Mouse (Mus musculus) myocyte (in vitro differentiated cells): ENCODE data around the gene Tnpo2. TPM values are rescaled to one million over a fixed set of nuclear protein-coding genes. Genes with fewer than 3 reads are reported as not detected.

Experiments
- H3K27me3 ChIP-seq: one replicate; pipeline ENCODE4 v1.6.1; 2011; ENCODE audit not compliant: control insufficient read depth, insufficient read depth, insufficient read length
- H3K36me3 ChIP-seq: one replicate; pipeline ENCODE4 v1.6.1; 2011; ENCODE audit not compliant: control insufficient read depth, insufficient read depth
- H3K4me2 ChIP-seq: one replicate; pipeline ENCODE4 v1.6.1; 2011; ENCODE audit warnings: low read depth, control low read depth
- H3K4me3 ChIP-seq: one replicate; pipeline ENCODE4 v1.5.1; 2011; ENCODE audit warnings: mild to moderate bottlenecking, control low read depth, moderate library complexity
- H3K79me2 ChIP-seq: one replicate; pipeline ENCODE4 v1.6.1; 2011; ENCODE audit not compliant: control insufficient read depth, insufficient read depth
- H3ac ChIP-seq: one replicate; pipeline ENCODE4 v1.6.1; 2011; ENCODE audit not compliant: control insufficient read depth, insufficient read length
- CEBPB ChIP-seq: IDR thresholded peaks from 2 replicates; pipeline ENCODE4 v1.6.1; 2011; ENCODE audit warnings: mild to moderate bottlenecking, moderate library complexity; ENCODE audit not compliant: poor library complexity, insufficient read depth, severe bottlenecking
- E2F4 ChIP-seq: IDR thresholded peaks from one replicate; pipeline ENCODE4 v1.6.1; 2011; ENCODE audit warnings: mild to moderate bottlenecking, control low read depth, moderate library complexity; ENCODE audit not compliant: insufficient read depth
- MAX ChIP-seq: IDR thresholded peaks from one replicate; pipeline ENCODE4 v1.6.1; 2011; ENCODE audit warnings: low read depth, mild to moderate bottlenecking, control low read depth
- MYOD1 ChIP-seq, 3 experiments: IDR thresholded peaks; one replicate each; pipeline ENCODE4 v1.6.1; 2011; ENCODE audit warnings: control low read depth in 2 of 3, low read depth in 2 of 3, mild to moderate bottlenecking in 2 of 3, moderate library complexity in 1 of 3; ENCODE audit not compliant: insufficient read length in 2 of 3, control insufficient read depth in 1 of 3
- MYOG ChIP-seq, 3 experiments: IDR thresholded peaks; one replicate each; pipeline ENCODE4 v1.6.1; 2011; ENCODE audit warnings: control low read depth in 2 of 3, low read depth in 2 of 3, mild to moderate bottlenecking in 2 of 3; ENCODE audit not compliant: insufficient read length in 2 of 3, control insufficient read depth in 1 of 3, insufficient read depth in 1 of 3
- POLR2A ChIP-seq: IDR thresholded peaks from one replicate; pipeline ENCODE4 v1.6.1; 2011; ENCODE audit warnings: low read depth, mild to moderate bottlenecking, control low read depth, moderate library complexity; ENCODE audit not compliant: insufficient read length
- POLR2AphosphoS2 ChIP-seq: IDR thresholded peaks from one replicate; pipeline ENCODE4 v1.6.1; 2011; ENCODE audit warnings: low read depth, control low read depth; ENCODE audit not compliant: insufficient read length
- REST ChIP-seq: IDR thresholded peaks from one replicate; pipeline ENCODE4 v1.6.1; 2011; ENCODE audit warnings: mild to moderate bottlenecking, control low read depth, moderate library complexity; ENCODE audit not compliant: insufficient read depth, insufficient read length
- SRF ChIP-seq: IDR thresholded peaks from one replicate; pipeline ENCODE4 v1.6.1; 2011; ENCODE audit warnings: low read depth; ENCODE audit not compliant: control insufficient read depth, insufficient read length
- TCF12 ChIP-seq: IDR thresholded peaks from one replicate; pipeline ENCODE4 v1.6.1; 2011; ENCODE audit warnings: mild to moderate bottlenecking, control low read depth; ENCODE audit not compliant: poor library complexity, insufficient read depth, severe bottlenecking
- TCF3 ChIP-seq: IDR thresholded peaks from one replicate; pipeline ENCODE4 v1.6.1; 2011; ENCODE audit warnings: low read depth, control low read depth; ENCODE audit not compliant: insufficient read length
- USF1 ChIP-seq: IDR thresholded peaks from one replicate; pipeline ENCODE4 v1.6.1; 2011; ENCODE audit warnings: low read depth, mild to moderate bottlenecking, control low read depth, moderate library complexity
- polyA plus RNA-seq: library from polyadenylated mRNA; unstranded; fragments of >200 nt; fragmentation: generic; extraction: Trizol; gene quantifications from one replicate; pipeline ENCODE4 v1.2.1, GENCODE M21; 2012; ENCODE audit warnings: missing spikeins

The Tnpo2 gene
- polyA plus RNA-seq, 1 experiment: 46.3 TPM

DNA sequence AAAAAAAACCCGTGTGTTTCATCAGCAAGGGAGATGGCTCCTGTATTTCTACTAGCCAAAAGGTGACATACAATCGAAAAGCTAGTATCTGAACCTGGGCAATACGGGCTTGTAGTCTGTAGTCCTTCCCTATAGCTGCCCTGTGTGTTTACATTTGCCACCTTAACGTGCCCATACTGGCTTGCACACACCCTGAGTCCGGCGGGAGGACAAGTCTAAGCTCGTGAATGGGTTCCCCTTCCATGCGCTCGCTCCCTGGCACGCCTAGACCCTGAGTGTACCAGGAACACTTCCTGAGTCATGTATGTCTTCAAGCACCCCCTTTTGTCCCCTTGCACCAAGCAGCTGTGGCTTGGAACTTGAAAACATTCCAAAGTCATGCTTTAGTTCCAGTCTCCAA lies 20.0 kb upstream of the Tnpo2 start:
- peaks cover 3% of the 10 kb centered on the region for H3K79me2 ChIP-seq
- no peak overlapping the region for H3K4me2 ChIP-seq
- H3ac ChIP-seq: no peak overlapping the region
- no peak overlapping the region for H3K4me3 ChIP-seq
- TF ChIP-seq MAX (no peak), REST (no peak), CEBPB (no peak), E2F4 (no peak), POLR2AphosphoS2 (peak; percentile 36), TCF12 (no peak), SRF (no peak)
- peaks cover 5% of the 10 kb centered on the region for H3K27me3 ChIP-seq
- peaks cover 3% of the 10 kb centered on the region for H3K36me3 ChIP-seq

- H3K27me3 ChIP-seq: peaks cover 5% of the 10 kb centered on the region
- H3K79me2 ChIP-seq: peaks cover 8% of the 10 kb centered on the region
- H3K4me3 ChIP-seq: no peak overlapping the region
- peaks cover 3% of the 10 kb centered on the region for H3K36me3 ChIP-seq
- TF ChIP-seq CEBPB (no peak), POLR2A (no peak), E2F4 (no peak)
- H3K4me2 ChIP-seq: no peak overlapping the region
- no peak overlapping the region for H3ac ChIP-seq
Measured at GRCm38 (mm10) chr8:85017209-85017608, 19.5 kb upstream of the Tnpo2 start.

DNA sequence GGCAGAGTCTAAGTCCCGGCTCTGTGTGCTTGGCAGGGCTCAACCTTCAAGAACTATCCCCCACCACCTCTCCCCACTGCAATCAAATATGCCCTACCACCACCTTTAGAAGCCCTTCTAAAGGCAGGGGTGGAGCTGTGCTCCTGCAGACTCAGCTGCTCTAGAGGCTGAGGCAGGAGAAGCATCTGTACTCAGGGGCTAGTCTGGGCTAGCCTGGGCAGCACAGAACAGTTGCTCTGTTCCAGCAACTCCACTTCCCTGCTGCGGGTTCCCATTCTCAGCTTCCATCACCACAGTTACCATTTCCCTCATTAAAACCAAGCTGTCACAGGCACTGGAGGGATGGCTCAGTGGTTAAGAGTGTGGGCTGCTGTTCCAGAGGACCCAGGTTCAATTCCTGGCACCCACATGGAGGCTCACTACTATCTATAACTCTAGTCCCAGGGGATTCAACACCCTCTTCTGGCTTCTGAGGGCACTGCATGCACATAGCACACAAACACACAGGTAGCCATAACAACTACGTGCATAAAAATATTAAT lies 15.1 kb upstream of the Tnpo2 start:
- Histone ChIP-seq H3ac (no peak overlapping the region), H3K36me3 (peaks cover 3% of the 10 kb centered on the region), H3K27me3 (no peaks in the 10 kb centered on the region), H3K4me3 (no peak overlapping the region), H3K4me2 (no peak overlapping the region), H3K79me2 (peaks cover 22% of the 10 kb centered on the region)
- TF ChIP-seq TCF3 (no peak), MYOG (IDR thresholded peaks at IDR 0.05; ENCODE audit: control insufficient read depth in 1 of 3, insufficient read depth in 1 of 3, insufficient read length in 2 of 3, low read depth in 2 of 3) (no peak), POLR2AphosphoS2 (no peak), MAX (no peak), CEBPB (no peak), E2F4 (no peak), REST (no peak), SRF (no peak), TCF12 (no peak), USF1 (no peak), POLR2A (no peak)

GRCm38 (mm10) chr8:85023846-85024245 lies 12.9 kb upstream of the Tnpo2 start:
- H3K36me3 ChIP-seq: peaks cover 3% of the 10 kb centered on the region
- peak overlapping the region; percentile 99 for H3K4me3 ChIP-seq

DNA sequence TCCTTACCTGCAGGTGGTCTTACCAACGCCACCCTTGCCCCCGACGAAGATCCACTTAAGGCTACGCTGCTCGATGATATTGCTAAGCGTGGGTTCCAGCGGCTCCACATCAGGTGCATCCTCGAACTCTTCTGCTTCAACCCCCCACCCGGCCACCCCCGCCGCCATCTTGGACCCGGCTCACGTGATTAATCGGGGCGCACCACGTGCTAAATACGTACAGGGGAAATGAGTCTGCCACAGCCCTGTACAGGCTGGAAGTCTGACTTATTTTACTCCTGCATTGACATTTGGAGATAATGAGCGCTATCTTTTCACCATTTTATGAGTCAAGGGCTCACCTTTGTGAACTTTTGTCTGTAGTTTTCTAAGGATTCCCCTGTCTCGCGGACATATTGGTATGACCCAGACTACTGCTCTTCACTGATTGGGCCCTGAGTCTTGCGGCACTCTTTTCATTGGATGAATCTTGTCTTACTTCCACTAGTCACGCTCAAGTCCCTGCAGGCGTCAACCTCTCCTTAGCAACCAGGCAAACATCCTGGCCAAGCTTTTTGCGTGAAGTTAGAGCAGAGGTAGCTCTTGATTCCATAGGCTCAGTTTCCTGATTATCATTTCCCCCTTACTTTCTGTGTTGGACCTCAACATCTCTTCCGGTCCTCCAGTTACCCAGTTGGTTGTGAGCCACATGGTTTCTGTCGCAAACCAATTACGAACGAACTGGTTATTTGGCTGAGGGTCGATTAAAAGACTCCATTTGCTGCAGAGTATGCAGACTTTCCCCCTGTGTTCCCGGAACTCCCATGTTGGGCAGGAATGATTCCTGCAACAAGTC lies 11.4 kb upstream of the Tnpo2 start, which contains the start of gene Asna1:
Asna1 (minus strand) TSS at position 184 of the 835 bp plus-strand sequence.
- TF ChIP-seq POLR2AphosphoS2: peak; percentile 49
- TF ChIP-seq TCF3: no peak
- TF ChIP-seq POLR2A: peak; percentile 59
- TF ChIP-seq CEBPB: no peak
- peak; percentile 90 for TF ChIP-seq USF1
- peaks cover 6% of the 10 kb centered on the region for H3K36me3 ChIP-seq
- H3K4me3 ChIP-seq: peak within 1 kb of the TSS; percentile 99
- H3ac ChIP-seq: peak within 1 kb of the TSS; percentile 49
- no peaks in the 10 kb centered on the region for H3K27me3 ChIP-seq
- peaks cover 59% of the 10 kb centered on the region for H3K79me2 ChIP-seq
- H3K4me2 ChIP-seq: peak within 1 kb of the TSS; percentile 99

More at GRCm38 (mm10) chr8:85023846-85024245, 12.9 kb upstream of the Tnpo2 start:
- Histone ChIP-seq H3K79me2 (peaks cover 44% of the 10 kb centered on the region), H3ac (no peak overlapping the region), H3K27me3 (no peaks in the 10 kb centered on the region), H3K4me2 (peak overlapping the region; percentile 99)
- TF ChIP-seq E2F4: no peak
- TF ChIP-seq MAX: no peak
- no peak for TF ChIP-seq REST
- TF ChIP-seq POLR2AphosphoS2: no peak
- TF ChIP-seq MYOG (IDR thresholded peaks at IDR 0.05; ENCODE audit: control insufficient read depth in 1 of 3, insufficient read depth in 1 of 3, insufficient read length in 2 of 3, low read depth in 2 of 3): no peak
- TF ChIP-seq TCF3: no peak
- TF ChIP-seq POLR2A: no peak
- TF ChIP-seq MYOD1 (IDR thresholded peaks at IDR 0.05; ENCODE audit: control insufficient read depth in 1 of 3, insufficient read length in 2 of 3, low read depth in 2 of 3): no peak
- TF ChIP-seq TCF12: no peak
- no peak for TF ChIP-seq SRF
- no peak for TF ChIP-seq USF1
- no peak for TF ChIP-seq CEBPB
